Mouse (Mus musculus) heart, adult 2 months (tissue): Measurements from ENCODE around the gene Mov10.

Experiments used
- CTCF ChIP-seq: fragments of 200-600 bp; IDR thresholded peaks from 2 replicates; pipeline ENCODE4 v1.8.1; 2022; ENCODE audit warnings: antibody characterized with exemption, mild to moderate bottlenecking, moderate library complexity
- EP300 ChIP-seq: fragments of 200-500 bp; IDR thresholded peaks from 2 replicates; pipeline ENCODE4 v1.6.1; 2011; ENCODE audit warnings: low read depth, low read length, control low read depth; ENCODE audit not compliant: insufficient read depth
- POLR2A ChIP-seq: fragments of 200-500 bp; IDR thresholded peaks from 2 replicates; pipeline ENCODE4 v1.6.1; 2011; ENCODE audit warnings: mild to moderate bottlenecking, low read depth, low read length, control low read depth; ENCODE audit not compliant: insufficient read depth

DNA sequence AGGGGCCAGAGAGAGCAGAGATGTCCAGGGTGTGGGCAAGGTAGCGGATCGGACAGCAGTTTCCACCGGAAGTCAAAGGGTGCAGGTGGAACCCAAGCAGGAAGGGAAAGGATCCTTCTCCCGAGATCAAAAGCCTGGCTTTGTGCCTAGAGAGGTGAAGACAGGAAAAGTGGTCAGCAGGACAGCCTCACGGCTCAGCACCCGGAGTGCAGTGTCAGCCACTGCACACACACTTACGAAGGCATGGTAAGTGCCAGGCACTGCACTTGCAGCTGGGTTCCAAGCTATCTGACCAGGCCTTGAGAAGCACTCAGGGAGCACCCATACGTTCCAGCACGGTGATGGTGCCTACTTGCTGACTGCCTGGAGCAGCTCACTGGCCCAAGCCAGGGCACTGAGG, 12.8 kb downstream of the Mov10 start:
- TF ChIP-seq POLR2A = no peak
- no peak for TF ChIP-seq CTCF
- no peak for TF ChIP-seq EP300
